Mouse (Mus musculus) hindbrain, postnatal 0 days (tissue): ENCODE data around the gene Fbxw13. TPM values are rescaled to one million over a fixed set of nuclear protein-coding genes. Genes with fewer than 3 reads are reported as not detected.
A peak's percentile ranks its signal among the peaks of the same experiment; 100 is the strongest.
"Not testable (repeated sequence)": the region's sequence is repeated elsewhere in the genome, so short reads cannot be mapped to it uniquely, and the experiment has no call there.

Experiments used
- ATAC-seq: fragments of 200-750 bp; cut with Nextera tagmentation; 2 replicates; pipeline ENCODE4 v1.8.0; 2017; ENCODE audit warnings: mild to moderate bottlenecking, moderate TSS enrichment, moderate library complexity
- DNase-seq: peaks from one replicate; pipeline ENCODE4 v3.0.0-alpha.2; 2015; ENCODE audit warnings: low spot score
- H3K27ac ChIP-seq: fragments of 300-500 bp; sonication (generic); 2 replicates; pipeline ENCODE4 v1.5.1; 2014; ENCODE audit warnings: mild to moderate bottlenecking
- H3K27me3 ChIP-seq: fragments of 300-500 bp; sonication (generic); 2 replicates; pipeline ENCODE4 v1.6.1; 2014; ENCODE audit warnings: low read length, mixed read lengths; ENCODE audit not compliant: insufficient read depth
- H3K36me3 ChIP-seq: fragments of 300-500 bp; sonication (generic); 2 replicates; pipeline ENCODE4 v1.6.1; 2014; ENCODE audit warnings: low read length, mixed read lengths; ENCODE audit not compliant: insufficient read depth
- H3K4me1 ChIP-seq: fragments of 300-500 bp; sonication (generic); 2 replicates; pipeline ENCODE4 v1.6.1; 2014; ENCODE audit warnings: antibody characterized with exemption, low read length, mixed read lengths; ENCODE audit not compliant: insufficient read depth
- H3K4me2 ChIP-seq: fragments of 300-500 bp; sonication (generic); 2 replicates; pipeline ENCODE4 v1.6.1; 2014; ENCODE audit warnings: low read depth, mild to moderate bottlenecking, low read length, moderate library complexity, mixed read lengths
- H3K4me3 ChIP-seq: fragments of 300-500 bp; sonication (generic); 2 replicates; pipeline ENCODE4 v1.5.1; 2014; ENCODE audit warnings: low read length
- H3K9ac ChIP-seq: fragments of 300-500 bp; sonication (generic); replicated peaks from 2 replicates; pipeline ENCODE4 v1.6.1; 2014; ENCODE audit warnings: mild to moderate bottlenecking, low read length, moderate library complexity, mixed read lengths
- H3K9me3 ChIP-seq: fragments of 300-500 bp; sonication (generic); 2 replicates; pipeline ENCODE4 v1.6.1; 2016; ENCODE audit warnings: low read length, mixed read lengths
- CTCF ChIP-seq: IDR thresholded peaks from 2 replicates; pipeline ENCODE4 v1.5.1; 2016; ENCODE audit warnings: antibody characterized with exemption, control low read depth, low read depth
- WGBS: fragments of 180-500 bp; shearing (Covaris S2); extraction: QIAGEN DNeasy Blood & Tissue Kit; methylation state at CpG from one replicate; pipeline ENCODE4 v1.1.7; 2014; 5-methylcytosine and 5-hydroxymethylcytosine counted together
- polyA plus RNA-seq: library from polyadenylated mRNA; unstranded; fragments of >200 nt; fragmentation: Nextera tagmentation; extraction: Ambion mirVana; gene quantifications from 2 replicates; pipeline ENCODE4 v1.2.1, GENCODE M21; 2015
- total RNA-seq: library from RNA; depleted of rRNA; stranded (reverse); fragments of >200 nt; gene quantifications from 2 replicates; pipeline ENCODE4 v1.2.3, GENCODE M21; 2014; rRNA removed

The Fbxw13 gene
- total RNA-seq (not detected in 2 replicates), polyA plus RNA-seq (not detected in 2 replicates)

DNA sequence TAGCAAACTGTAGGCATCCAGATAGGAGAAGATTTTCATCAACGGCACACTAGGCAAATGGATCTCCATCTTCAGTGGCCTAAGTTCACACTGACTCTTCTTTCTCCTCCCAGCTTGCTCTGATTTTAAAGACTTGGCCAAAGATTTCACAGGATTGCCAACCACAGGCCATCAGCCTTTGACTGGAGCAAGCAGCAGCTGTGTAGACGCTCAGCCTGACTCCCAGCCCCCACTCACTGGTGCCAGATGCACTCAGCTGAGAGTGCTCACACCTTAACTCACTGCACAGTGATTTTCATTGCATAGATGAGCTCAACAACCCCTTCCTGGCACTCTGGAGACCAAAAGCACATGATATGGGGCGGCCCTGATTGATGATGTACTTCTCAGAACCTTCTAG lies at the start of gene Fbxw13:
Fbxw13 (minus strand) TSS at position 101 of the 400 bp plus-strand sequence.
- not testable (repeated sequence) for ATAC-seq

DNA sequence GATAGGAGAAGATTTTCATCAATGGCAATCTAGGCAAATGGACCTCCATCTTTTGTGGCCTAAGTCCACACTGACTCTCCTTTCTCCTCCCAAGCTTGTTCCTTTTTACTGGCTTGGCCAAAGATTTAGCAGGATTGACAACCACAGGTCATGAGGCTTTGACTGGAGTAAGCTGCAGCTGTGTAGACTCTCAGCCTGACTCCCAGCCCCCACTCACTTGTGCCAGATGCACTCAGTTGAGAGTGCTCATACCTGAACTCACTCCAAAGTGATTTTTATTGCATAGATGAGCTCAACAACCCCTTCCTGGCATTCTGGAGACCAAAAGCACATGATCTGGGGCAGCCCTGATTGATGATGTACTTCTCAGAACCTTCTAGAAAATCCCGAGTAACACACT lies 38.9 kb upstream of the Fbxw13 start, which contains the start of gene Fbxw20:
Fbxw20 (minus strand) TSS at position 101 of the 400 bp plus-strand sequence.
- Histone ChIP-seq H3K9ac (no peak within 1 kb of the TSS), H3K27ac (no peak within 1 kb of the TSS), H3K4me2 (no peak within 1 kb of the TSS), H3K9me3 (no peaks in the 10 kb centered on the region), H3K4me3 (no peak within 1 kb of the TSS), H3K27me3 (no peaks in the 10 kb centered on the region), H3K4me1 (no peaks in the 10 kb centered on the region), H3K36me3 (no peaks in the 10 kb centered on the region)
- DNase-seq, result no peak
- no peak for ATAC-seq
- 95% methylated on average over 1 of the region's 1 CpGs for WGBS
- TF ChIP-seq CTCF, result no peak

More for the DNA sequence above, at the start of gene Fbxw13:
- not testable (repeated sequence) for H3K4me2 ChIP-seq, H3K36me3 ChIP-seq, H3K4me1 ChIP-seq, H3K27ac ChIP-seq, H3K9ac ChIP-seq, DNase-seq, H3K4me3 ChIP-seq, H3K9me3 ChIP-seq, H3K27me3 ChIP-seq
- WGBS, result 82% methylated on average over 3 of the region's 3 CpGs

DNA sequence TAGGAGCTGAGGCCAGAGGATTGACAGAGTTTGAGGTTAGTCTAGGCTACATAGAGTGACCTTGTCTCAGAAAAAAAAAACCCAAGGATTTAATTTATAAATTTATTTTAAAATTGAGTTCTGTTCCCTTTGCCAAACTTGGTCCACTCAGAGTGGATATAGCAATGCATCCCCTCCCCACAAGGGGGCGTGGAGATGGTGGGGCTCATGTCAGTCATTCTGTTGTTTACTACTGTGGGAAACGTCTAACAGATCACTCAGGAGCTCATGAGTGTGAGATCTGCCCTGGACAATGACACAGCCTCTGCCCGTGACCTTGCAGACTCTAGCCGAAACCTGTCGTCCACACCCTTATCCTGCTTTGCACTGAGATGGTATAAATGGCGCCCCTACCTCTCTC lies 22.7 kb upstream of the Fbxw13 start:
- Histone ChIP-seq H3K27ac (no peak overlapping the region), H3K4me3 (no peak overlapping the region), H3K27me3 (no peaks in the 10 kb centered on the region), H3K9ac (no peak overlapping the region), H3K4me2 (no peak overlapping the region), H3K9me3 (no peaks in the 10 kb centered on the region), H3K36me3 (no peaks in the 10 kb centered on the region), H3K4me1 (no peaks in the 10 kb centered on the region)
- DNase-seq, result no peak
- no peak for ATAC-seq
- TF ChIP-seq CTCF, result peak; percentile 30
- WGBS, result 68% methylated on average over 6 of the region's 6 CpGs

DNA sequence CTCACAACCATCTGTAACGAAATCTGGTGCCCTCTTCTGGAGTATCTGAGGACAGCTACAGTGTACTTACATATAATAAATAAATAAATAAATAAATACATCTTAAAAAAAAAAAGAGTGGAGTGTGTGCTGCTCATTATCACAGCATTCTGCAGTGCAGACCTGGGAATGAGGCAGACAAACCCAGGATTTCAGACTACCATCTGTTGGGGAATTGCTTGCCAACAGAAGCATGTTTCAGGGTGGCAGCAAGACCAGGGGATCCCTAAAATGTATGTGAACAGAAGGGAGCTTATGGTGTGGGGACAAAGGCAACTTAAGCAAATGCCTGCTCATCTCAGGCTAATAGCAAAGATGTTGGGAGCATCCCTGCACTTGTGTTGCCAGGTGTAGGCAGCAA lies 5.6 kb upstream of the Fbxw13 start:
- H3K9me3 ChIP-seq, H3K36me3 ChIP-seq, H3K27me3 ChIP-seq, H3K9ac ChIP-seq, H3K4me3 ChIP-seq, ATAC-seq, H3K4me1 ChIP-seq, H3K27ac ChIP-seq, H3K4me2 ChIP-seq: not testable (repeated sequence)
- WGBS, result 71% methylated on average over 1 of the region's 1 CpGs
- DNase-seq, result peak; percentile 2

DNA sequence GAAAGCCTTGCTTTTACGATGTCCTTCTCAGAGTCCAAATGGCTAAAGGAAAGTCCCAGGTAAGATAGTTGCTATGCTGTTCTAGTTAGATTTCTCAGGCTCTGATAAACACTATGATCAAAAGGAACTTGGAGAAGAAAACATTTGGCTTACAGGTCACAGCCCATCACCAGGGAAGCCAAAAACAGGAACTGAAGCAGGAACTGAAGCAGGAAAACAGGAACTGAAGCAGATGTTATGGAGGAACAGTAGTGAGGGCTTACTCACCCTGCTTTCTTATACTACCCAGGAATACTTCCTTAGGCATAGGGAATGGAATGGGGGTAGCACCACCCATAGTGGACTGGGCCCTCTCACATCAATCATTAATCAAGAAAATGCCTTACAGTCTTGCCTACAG lies 4.6 kb upstream of the Fbxw13 start:
- no peak for TF ChIP-seq CTCF
- H3K9me3 ChIP-seq, result no peaks in the 10 kb centered on the region
- H3K4me1 ChIP-seq, result no peaks in the 10 kb centered on the region
- DNase-seq (no peak), ATAC-seq (no peak)
- no peak overlapping the region for H3K4me2 ChIP-seq
- H3K9ac ChIP-seq, result no peak overlapping the region
- H3K27ac ChIP-seq, result no peak overlapping the region
- H3K27me3 ChIP-seq, result no peaks in the 10 kb centered on the region
- no peak overlapping the region for H3K4me3 ChIP-seq
- WGBS, result 97% methylated on average over 1 of the region's 1 CpGs
- no peaks in the 10 kb centered on the region for H3K36me3 ChIP-seq

DNA sequence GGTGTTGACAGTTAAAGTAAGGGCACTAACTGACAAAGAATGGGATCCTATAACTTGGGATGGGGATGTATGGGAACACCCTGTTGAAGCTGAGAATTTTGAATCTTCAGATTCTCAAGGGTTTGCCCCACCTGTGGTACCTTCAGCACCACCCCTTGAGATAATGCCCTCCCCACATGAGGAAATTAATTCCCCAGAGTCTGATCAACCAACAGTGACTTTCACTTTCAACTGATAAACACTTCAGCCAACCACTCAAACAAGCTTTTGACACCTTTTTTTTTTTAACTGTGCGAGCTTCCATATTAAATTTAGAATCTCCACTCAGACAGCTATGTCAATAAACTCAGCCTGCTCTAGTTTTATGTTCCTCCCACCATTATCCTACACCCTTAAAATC lies 3.6 kb upstream of the Fbxw13 start:
- Histone ChIP-seq H3K4me1 (no peaks in the 10 kb centered on the region), H3K4me2 (no peak overlapping the region), H3K9ac (no peak overlapping the region), H3K9me3 (no peaks in the 10 kb centered on the region), H3K27ac (no peak overlapping the region), H3K36me3 (no peaks in the 10 kb centered on the region), H3K4me3 (no peak overlapping the region), H3K27me3 (no peaks in the 10 kb centered on the region)
- ATAC-seq (no peak), DNase-seq (no peak)
- TF ChIP-seq CTCF, result no peak
- 80% methylated on average over 1 of the region's 1 CpGs for WGBS

DNA sequence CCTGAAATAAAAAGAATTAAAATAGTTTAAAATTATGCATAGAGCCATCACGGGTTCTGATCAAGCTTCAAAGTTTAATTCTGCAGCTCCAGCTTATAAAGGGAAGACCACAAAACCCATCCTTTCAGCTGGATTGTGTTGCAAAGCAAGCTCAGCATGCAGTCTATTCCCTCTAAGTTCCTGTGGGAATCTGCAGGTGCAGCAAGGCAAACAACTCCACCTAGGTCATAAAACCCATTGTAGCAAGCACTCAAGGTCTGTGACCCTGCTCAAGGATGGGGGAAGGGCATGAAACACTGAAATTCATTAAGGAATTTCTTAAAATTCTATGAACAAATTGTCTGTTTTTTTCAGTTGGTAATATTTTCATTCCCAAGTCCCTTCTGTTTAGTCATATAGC lies 18.6 kb downstream of the Fbxw13 start:
- Histone ChIP-seq H3K36me3 (no peaks in the 10 kb centered on the region), H3K9ac (no peak overlapping the region), H3K4me1 (no peaks in the 10 kb centered on the region), H3K4me2 (no peak overlapping the region), H3K27me3 (no peaks in the 10 kb centered on the region), H3K4me3 (no peak overlapping the region), H3K27ac (no peak overlapping the region), H3K9me3 (0 out of 2 replicates have a peak, but pooled peaks cover 3% of the 10 kb centered on the region)
- TF ChIP-seq CTCF, result no peak
- WGBS, result 80% methylated on average over 1 of the region's 1 CpGs
- ATAC-seq (no peak), DNase-seq (no peak)
